Mouse (Mus musculus): ENCODE measurements around the gene Kin.

- TF ChIP-seq CTCF (IDR thresholded peaks at IDR 0.05; ENCODE audit: borderline replicate concordance, extremely low read depth, insufficient read depth, insufficient read length) (no peak), POLR2A (IDR thresholded peaks at IDR 0.05; ENCODE audit: borderline replicate concordance, extremely low read depth, insufficient read depth, insufficient read length, poor library complexity, severe bottlenecking) (no peak)
Measured at GRCm38 (mm10) chr2:10081453-10082080, 1.2 kb downstream of the Kin start.

Data from brain, embryonic 14.5 days (tissue).